Mouse (Mus musculus) small intestine, adult 10 weeks (tissue): Measurements from ENCODE around the gene Trim58. TPM values are rescaled to one million over a fixed set of nuclear protein-coding genes. Genes with fewer than 3 reads are reported as not detected.

ENCODE experiments used
- polyA plus RNA-seq: library from polyadenylated mRNA; stranded (reverse); fragments of 350-450 nt; fragmentation: Illumina TruSeq; extraction: RNeasy Lipid Tissue Mini Kit (QIAGEN cat#74804); gene quantifications from one replicate; pipeline ENCODE4 v1.2.3, GENCODE M21; 2014; ENCODE audit warnings: low replicate concordance

Gene Trim58
- polyA plus RNA-seq, result not detected

GRCm38 (mm10) chr11:58640272-58640867 is at the start of gene Trim58:
TSS of gene Trim58 (plus strand) at chr11:58640465.

DNA sequence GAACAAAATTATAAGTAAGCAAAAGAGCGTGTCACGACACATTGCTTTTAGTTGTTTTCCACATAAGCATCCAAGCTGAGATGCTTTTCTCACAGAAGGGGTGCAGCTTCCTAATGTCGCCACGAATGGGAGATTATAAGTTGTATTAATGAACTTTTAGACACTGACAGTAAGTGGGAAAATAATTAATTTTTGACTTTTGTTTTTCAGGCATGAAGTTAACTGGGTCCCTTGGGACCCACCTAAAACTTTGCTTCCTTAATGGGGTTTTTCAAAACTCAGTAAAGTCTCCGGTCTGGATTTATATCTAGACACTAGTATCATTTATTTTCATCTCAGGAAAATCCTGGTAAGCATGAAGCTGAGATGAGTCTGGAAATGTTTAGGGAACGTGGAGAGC is 45.5 kb upstream of the Trim58 start, which contains the start of gene Olfr324:
Gene Olfr324 (plus strand): TSS at position 301 of the 400 bp plus-strand sequence.

GRCm38 (mm10) chr11:58615975-58616374 is 24.3 kb upstream of the Trim58 start, which contains the start of gene 2210407C18Rik:
TSS of gene 2210407C18Rik (minus strand) at chr11:58616075.

DNA sequence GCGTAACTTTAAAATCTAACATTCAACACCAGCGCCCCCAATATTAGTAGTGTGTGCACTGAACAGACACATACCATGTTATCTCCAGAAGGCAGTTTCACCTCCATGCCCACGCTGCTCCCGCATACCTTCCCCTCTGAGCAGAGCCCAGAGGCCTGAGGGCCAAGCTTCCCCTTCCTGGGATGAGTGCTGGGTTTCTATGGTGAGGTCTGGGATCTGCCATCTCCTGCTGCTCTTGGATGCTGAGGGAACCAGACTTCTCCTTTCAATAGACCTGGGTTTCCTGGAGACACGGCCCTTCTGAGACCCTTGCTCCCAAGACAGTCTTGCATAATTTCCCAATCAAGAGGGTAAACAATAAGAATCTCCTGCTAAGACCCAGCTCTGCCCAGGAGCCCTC is 9.9 kb upstream of the Trim58 start, which contains the start of gene Olfr323:
Gene Olfr323 (minus strand): TSS at position 101 of the 400 bp plus-strand sequence.

DNA sequence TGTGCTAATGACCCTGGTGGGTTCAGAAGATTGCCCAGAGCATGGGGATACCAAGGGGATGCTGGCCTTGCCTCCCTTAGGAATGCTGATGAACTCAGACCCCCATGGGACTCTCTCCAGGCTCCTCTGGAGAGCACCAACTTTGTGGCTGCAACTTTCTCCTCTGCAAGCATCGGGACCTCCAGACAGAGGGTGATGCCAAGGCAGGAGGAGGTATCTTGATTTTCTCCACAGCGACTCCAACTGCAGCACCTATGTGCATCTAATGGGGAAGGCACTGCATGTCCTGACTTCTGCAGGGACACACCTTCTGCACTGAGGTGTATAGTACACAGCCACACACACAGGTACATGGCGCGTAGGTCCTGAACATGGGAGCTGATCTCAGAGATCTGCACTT is 18.3 kb downstream of the Trim58 start, which contains the start of gene Olfr322:
Gene Olfr322 (plus strand): TSS at position 187 of the 400 bp plus-strand sequence.

DNA sequence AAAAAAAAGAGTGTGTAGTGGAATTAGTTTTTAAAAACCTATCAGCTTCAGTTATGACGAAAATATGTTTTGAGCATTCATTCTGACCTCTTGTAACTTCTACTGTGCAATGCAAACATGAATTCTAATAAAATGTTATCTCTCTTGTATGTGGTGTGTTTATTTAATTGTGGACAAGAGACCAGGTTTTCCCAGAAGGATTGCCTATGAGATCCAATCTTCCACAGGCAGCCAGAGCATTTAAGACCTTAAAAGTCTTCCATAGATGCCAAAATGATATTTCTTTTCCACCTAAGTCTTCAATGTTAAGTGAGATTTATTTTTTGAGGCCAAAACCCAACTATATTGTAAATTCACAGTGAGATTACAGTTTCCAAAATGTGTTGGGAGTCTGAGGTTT is 40.5 kb downstream of the Trim58 start, which contains the start of gene Olfr320:
Gene Olfr320 (plus strand): TSS at position 301 of the 400 bp plus-strand sequence.

GRCm38 (mm10) chr11:58698862-58699261 is 58.6 kb downstream of the Trim58 start, which contains the start of gene Olfr319:
TSS of gene Olfr319 (plus strand) at chr11:58699162.

Other genes starting within 250 kb of the Trim58 start
- 0.52 TPM for gene 1810065E05Rik, start 219.4 kb upstream of the Trim58 start, polyA plus RNA-seq
- not detected for gene Gm12253, start 207.9 kb upstream of the Trim58 start, polyA plus RNA-seq
- not detected for gene Lypd9, start 187.5 kb upstream of the Trim58 start, polyA plus RNA-seq
- not detected for gene Olfr30, start 178.2 kb upstream of the Trim58 start, polyA plus RNA-seq
- gene Olfr332, start 147.9 kb upstream of the Trim58 start, polyA plus RNA-seq, result not detected
- gene Olfr331, start 137.9 kb upstream of the Trim58 start, polyA plus RNA-seq, result not detected
- gene Olfr330, start 105.6 kb upstream of the Trim58 start, polyA plus RNA-seq, result not detected
- gene Olfr329-ps, start 94.0 kb upstream of the Trim58 start, polyA plus RNA-seq, result not detected
- not detected for gene Olfr328, start 84.8 kb upstream of the Trim58 start, polyA plus RNA-seq
- not detected for gene Olfr224, start 69.9 kb upstream of the Trim58 start, polyA plus RNA-seq
- not detected for gene Olfr325, start 62.7 kb upstream of the Trim58 start, polyA plus RNA-seq
- not detected for gene Olfr324, start 45.4 kb upstream of the Trim58 start, polyA plus RNA-seq
- 1,849 TPM for gene 2210407C18Rik, start 24.4 kb upstream of the Trim58 start, polyA plus RNA-seq
- not detected for gene Olfr323, start 10.0 kb upstream of the Trim58 start, polyA plus RNA-seq
- not detected for gene Olfr322, start 18.3 kb downstream of the Trim58 start, polyA plus RNA-seq
- not detected for gene Olfr320, start 40.6 kb downstream of the Trim58 start, polyA plus RNA-seq
- gene Olfr319, start 58.7 kb downstream of the Trim58 start, polyA plus RNA-seq, result not detected
- not detected for gene Olfr318, start 83.5 kb downstream of the Trim58 start, polyA plus RNA-seq
- not detected for gene Olfr317, start 98.7 kb downstream of the Trim58 start, polyA plus RNA-seq
- not detected for gene Olfr316, start 112.3 kb downstream of the Trim58 start, polyA plus RNA-seq
- not detected for gene Olfr315, start 132.7 kb downstream of the Trim58 start, polyA plus RNA-seq
- gene Olfr314, start 142.5 kb downstream of the Trim58 start, polyA plus RNA-seq, result not detected
- 3.0 TPM for gene Fam183b, start 161.5 kb downstream of the Trim58 start, polyA plus RNA-seq
- not detected for gene Olfr313, start 174.5 kb downstream of the Trim58 start, polyA plus RNA-seq
- gene Olfr312, start 188.8 kb downstream of the Trim58 start, polyA plus RNA-seq, result not detected
- not detected for gene Olfr311, start 198.8 kb downstream of the Trim58 start, polyA plus RNA-seq
- gene Gm12258, start 206.7 kb downstream of the Trim58 start, polyA plus RNA-seq, result 7.5 TPM
- gene 2810021J22Rik, start 226.8 kb downstream of the Trim58 start, polyA plus RNA-seq, result 7.6 TPM